Mouse (Mus musculus) limb, embryonic 10.5 days (tissue): ENCODE measurements around the gene Pcyox1. TPM values are rescaled to one million over a fixed set of nuclear protein-coding genes. Genes with fewer than 3 reads are reported as not detected.
"Not testable (repeated sequence)": the region's sequence is repeated elsewhere in the genome, so short reads cannot be mapped to it uniquely, and the experiment has no call there.

Experiments used
- DNase-seq: peaks from one replicate; pipeline ENCODE4 v3.0.0-alpha.2; 2017; ENCODE audit warnings: low spot score
- H3K27ac ChIP-seq: fragments of 300-500 bp; sonication (generic); 2 replicates; pipeline ENCODE4 v1.5.1; 2016; ENCODE audit warnings: mild to moderate bottlenecking
- H3K27me3 ChIP-seq: fragments of 300-500 bp; sonication (generic); 2 replicates; pipeline ENCODE4 v1.6.1; 2016; ENCODE audit warnings: low read depth, mild to moderate bottlenecking; ENCODE audit not compliant: poor library complexity, severe bottlenecking
- H3K36me3 ChIP-seq: fragments of 300-500 bp; sonication (generic); 2 replicates; pipeline ENCODE4 v1.6.1; 2016; ENCODE audit warnings: mild to moderate bottlenecking, moderate library complexity
- H3K4me1 ChIP-seq: fragments of 300-500 bp; sonication (generic); 2 replicates; pipeline ENCODE4 v1.6.1; 2016
- H3K4me3 ChIP-seq: fragments of 300-500 bp; sonication (generic); 2 replicates; pipeline ENCODE4 v1.5.1; 2016; ENCODE audit warnings: mild to moderate bottlenecking, moderate library complexity
- H3K9me3 ChIP-seq: fragments of 300-500 bp; sonication (generic); replicated peaks from 2 replicates; pipeline ENCODE4 v1.6.1; 2016; ENCODE audit warnings: mild to moderate bottlenecking
- WGBS: fragments of 180-500 bp; shearing (Covaris S2); methylation state at CpG from one replicate; pipeline ENCODE4 v1.1.7; 2016; 5-methylcytosine and 5-hydroxymethylcytosine counted together
- polyA plus RNA-seq: library from polyadenylated mRNA; unstranded; fragments of >200 nt; fragmentation: Nextera tagmentation; extraction: Ambion mirVana; gene quantifications from 2 replicates; pipeline ENCODE4 v1.2.1, GENCODE M21; 2016

Gene Pcyox1
- polyA plus RNA-seq, 1 experiment from 2014 or later = 59.5 TPM

DNA sequence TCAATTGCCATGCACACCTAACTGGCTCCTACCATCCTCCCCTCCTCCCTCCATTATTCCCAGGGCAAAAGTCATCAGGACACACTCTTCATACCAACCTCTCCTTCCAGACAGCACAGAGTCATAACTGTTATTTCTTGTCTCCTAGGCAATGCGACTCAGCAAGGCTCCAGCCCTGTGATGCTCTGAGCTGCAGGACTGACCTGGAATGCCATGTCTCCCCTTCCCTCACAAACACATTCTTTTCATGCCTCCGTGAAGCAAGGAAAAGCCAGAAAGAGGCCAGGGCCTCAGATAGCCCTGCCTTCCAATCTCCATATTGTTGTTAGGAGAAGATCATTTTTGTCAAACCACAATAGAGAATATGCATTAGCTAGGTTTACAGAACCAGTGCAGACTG lies 50.9 kb downstream of the Pcyox1 start:
- WGBS = 73% methylated on average over 2 of the region's 2 CpGs
- no peak overlapping the region for H3K27ac ChIP-seq
- no peaks in the 10 kb centered on the region for H3K36me3 ChIP-seq
- no peaks in the 10 kb centered on the region for H3K27me3 ChIP-seq
- no peak for DNase-seq
- H3K4me3 ChIP-seq = no peak overlapping the region
- H3K4me1 ChIP-seq = peaks cover 14% of the 10 kb centered on the region
- H3K9me3 ChIP-seq = no peaks in the 10 kb centered on the region

- no peaks in the 10 kb centered on the region for H3K27me3 ChIP-seq
- no peaks in the 10 kb centered on the region for H3K36me3 ChIP-seq
- peaks cover 14% of the 10 kb centered on the region for H3K4me1 ChIP-seq
- 0 out of 2 replicates have a peak overlapping the region, but pooled peaks have one; percentile 46 for H3K27ac ChIP-seq
- no peak overlapping the region for H3K4me3 ChIP-seq
- 26% methylated on average over 7 of the region's 7 CpGs for WGBS
- no peak for DNase-seq
- no peaks in the 10 kb centered on the region for H3K9me3 ChIP-seq
These were observed 53.3 kb downstream of the Pcyox1 start for GRCm38 (mm10) chr6:86343656-86344055.

DNA sequence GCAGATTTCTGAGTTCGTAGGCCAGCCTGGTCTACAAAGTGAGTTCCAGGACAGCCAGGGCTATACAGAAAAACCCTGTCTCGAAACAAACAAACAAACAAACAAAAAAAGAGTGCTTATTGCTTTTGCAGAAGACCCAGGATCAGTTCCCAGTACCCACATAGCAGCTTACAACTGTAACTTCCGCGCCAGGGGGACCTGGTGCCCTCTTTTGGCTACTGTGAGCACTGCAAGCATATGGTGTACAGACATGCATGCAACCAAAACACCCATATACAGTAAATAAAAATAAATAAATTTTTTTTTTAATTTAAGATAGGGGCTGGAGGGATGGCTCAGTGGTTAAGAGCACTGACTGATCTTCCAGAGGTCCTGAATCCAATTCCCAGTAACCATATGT lies 60.6 kb downstream of the Pcyox1 start:
- DNase-seq, H3K4me3 ChIP-seq, H3K9me3 ChIP-seq, H3K27ac ChIP-seq, H3K27me3 ChIP-seq, H3K4me1 ChIP-seq, H3K36me3 ChIP-seq: not testable (repeated sequence)
- 87% methylated on average over 4 of the region's 4 CpGs for WGBS

Other genes with a start within 250 kb of the Pcyox1 start
- 0.43 and 1.1 TPM in 2 replicates for gene Tgfa, start 201.9 kb downstream of the Pcyox1 start, polyA plus RNA-seq
- gene Fam136a, start 31.5 kb downstream of the Pcyox1 start, polyA plus RNA-seq = 189 and 214 TPM in 2 replicates
- gene Snrpg, start 25.9 kb downstream of the Pcyox1 start, polyA plus RNA-seq = 932 and 987 TPM in 2 replicates
- gene Tia1, start 7.1 kb upstream of the Pcyox1 start, polyA plus RNA-seq = 174 and 235 TPM in 2 replicates
- gene Gm44790, start 29.5 kb upstream of the Pcyox1 start, polyA plus RNA-seq = not detected in 2 replicates
- 23.9 and 25.2 TPM in 2 replicates for gene C87436, start 41.2 kb upstream of the Pcyox1 start, polyA plus RNA-seq
- 562 and 618 TPM in 2 replicates for gene Pcbp1, start 129.2 kb upstream of the Pcyox1 start, polyA plus RNA-seq
- 0.87 and 1.6 TPM in 2 replicates for gene Asprv1, start 231.0 kb upstream of the Pcyox1 start, polyA plus RNA-seq